Mouse (Mus musculus) forebrain, postnatal 0 days (tissue): ENCODE measurements around the gene Hspa1b. TPM values are rescaled to one million over a fixed set of nuclear protein-coding genes. Genes with fewer than 3 reads are reported as not detected.
"Not testable (repeated sequence)": the region's sequence is repeated elsewhere in the genome, so short reads cannot be mapped to it uniquely, and the experiment has no call there.

Source experiments
- ATAC-seq: fragments of 200-750 bp; cut with Nextera tagmentation; 2 replicates; pipeline ENCODE4 v1.8.0; 2017; ENCODE audit warnings: mild to moderate bottlenecking, moderate library complexity
- DNase-seq: peaks from one replicate; pipeline ENCODE4 v3.0.0-alpha.2; 2015
- H3K27ac ChIP-seq: fragments of 300-500 bp; sonication (generic); 2 replicates; pipeline ENCODE4 v1.5.1; 2014; ENCODE audit warnings: low read depth, mild to moderate bottlenecking, antibody characterized with exemption, low read length, moderate library complexity, mixed read lengths
- H3K27me3 ChIP-seq: fragments of 300-500 bp; sonication (generic); 2 replicates; pipeline ENCODE4 v1.6.1; 2014; ENCODE audit warnings: mild to moderate bottlenecking, low read length, mixed read lengths; ENCODE audit not compliant: insufficient read depth
- H3K36me3 ChIP-seq: fragments of 300-500 bp; sonication (generic); 2 replicates; pipeline ENCODE4 v1.6.1; 2014; ENCODE audit warnings: mild to moderate bottlenecking, moderate library complexity; ENCODE audit not compliant: insufficient read depth
- H3K4me1 ChIP-seq: fragments of 300-500 bp; sonication (generic); 2 replicates; pipeline ENCODE4 v1.6.1; 2014; ENCODE audit warnings: antibody characterized with exemption; ENCODE audit not compliant: insufficient read depth
- H3K4me2 ChIP-seq: fragments of 300-500 bp; sonication (generic); 2 replicates; pipeline ENCODE4 v1.6.1; 2014; ENCODE audit warnings: low read depth, mild to moderate bottlenecking, moderate library complexity
- H3K4me3 ChIP-seq: fragments of 300-500 bp; sonication (generic); 2 replicates; pipeline ENCODE4 v1.5.1; 2014; ENCODE audit warnings: low read depth, low read length, mixed read lengths
- H3K9ac ChIP-seq: fragments of 300-500 bp; sonication (generic); 2 replicates; pipeline ENCODE4 v1.6.1; 2014; ENCODE audit warnings: mild to moderate bottlenecking
- H3K9me3 ChIP-seq: fragments of 300-500 bp; sonication (generic); 2 replicates; pipeline ENCODE4 v1.6.1; 2016; ENCODE audit warnings: low read length
- CTCF ChIP-seq: sonication (generic); IDR thresholded peaks from 2 replicates; pipeline ENCODE4 v1.5.1; 2016; ENCODE audit warnings: antibody characterized with exemption, control low read depth, low read depth
- WGBS: fragments of 180-500 bp; shearing (Covaris S2); extraction: QIAGEN DNeasy Blood & Tissue Kit; methylation state at CpG from one replicate; pipeline ENCODE4 v1.1.7; 2014; 5-methylcytosine and 5-hydroxymethylcytosine counted together
- polyA plus RNA-seq: library from polyadenylated mRNA; unstranded; fragments of >200 nt; fragmentation: Nextera tagmentation; extraction: Ambion mirVana; gene quantifications from 2 replicates; pipeline ENCODE4 v1.2.1, GENCODE M21; 2015
- total RNA-seq: library from RNA; depleted of rRNA; stranded (reverse); fragments of >200 nt; gene quantifications from 2 replicates; pipeline ENCODE4 v1.2.3, GENCODE M21; 2014

The Hspa1b gene
- total and polyA plus RNA-seq, 2 experiments from 2014 or later = 0.42 to 8.1 TPM

DNA sequence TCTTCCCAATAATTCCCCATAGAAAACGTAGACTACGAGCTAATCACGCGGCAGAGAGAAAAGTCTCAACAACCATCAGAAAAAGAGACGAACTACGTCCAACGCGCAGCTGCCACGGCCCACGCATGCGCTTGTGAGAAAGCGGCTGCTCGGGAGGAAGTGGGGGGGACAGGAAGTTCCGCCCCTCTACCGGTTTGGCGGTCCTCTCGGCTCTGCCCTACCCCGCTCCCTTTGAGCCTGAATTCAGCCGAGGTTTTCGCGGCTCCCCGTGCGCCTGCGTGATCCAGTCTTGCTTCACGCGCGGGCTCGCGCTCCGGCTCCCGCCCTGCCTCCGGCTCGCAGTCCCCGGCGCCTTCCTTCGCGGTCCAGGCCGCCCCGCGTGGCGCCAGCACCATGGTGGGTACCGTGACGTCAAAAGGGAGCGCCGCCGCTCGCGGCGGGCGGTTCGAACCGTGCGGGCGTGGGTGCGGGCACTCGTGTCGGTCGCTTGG, 22.7 kb upstream of the Hspa1b start, which contains the start of gene Lsm2:
Gene Lsm2, plus strand, starts transcription at position 173 of the 491 bp plus-strand sequence.
- Histone ChIP-seq H3K4me2 (peak within 1 kb of the TSS; percentile 91), H3K9ac (peak within 1 kb of the TSS; percentile 73), H3K4me1 (peaks cover 6% of the 10 kb centered on the region), H3K27ac (peak within 1 kb of the TSS; percentile 97), H3K4me3 (peak within 1 kb of the TSS; percentile 94), H3K36me3 (peaks cover 16% of the 10 kb centered on the region), H3K27me3 (no peaks in the 10 kb centered on the region), H3K9me3 (no peaks in the 10 kb centered on the region)
- DNase-seq (peak; percentile 96), ATAC-seq (peak; percentile 99)
- peak; percentile 21; the same call in 1 of the 2 replicates for TF ChIP-seq CTCF
- under 1% methylated on average over 57 of the region's 58 CpGs for WGBS

GRCm38 (mm10) chr17:34980655-34981054, 21.6 kb upstream of the Hspa1b start:
- peak; percentile 36 for DNase-seq
- TF ChIP-seq CTCF = peak; percentile 67
- 12% methylated on average over 2 of the region's 2 CpGs for WGBS

GRCm38 (mm10) chr17:34979631-34980030, 20.6 kb upstream of the Hspa1b start:
- DNase-seq (no peak), ATAC-seq (no peak)
- WGBS = 97% methylated on average over 4 of the region's 4 CpGs
- Histone ChIP-seq H3K9ac (no peak overlapping the region), H3K27ac (no peak overlapping the region), H3K27me3 (no peaks in the 10 kb centered on the region), H3K9me3 (no peaks in the 10 kb centered on the region), H3K4me1 (peaks cover 6% of the 10 kb centered on the region), H3K4me2 (no peak overlapping the region), H3K4me3 (no peak overlapping the region), H3K36me3 (no peaks in the 10 kb centered on the region)
- TF ChIP-seq CTCF = no peak

More at GRCm38 (mm10) chr17:34980655-34981054, 21.6 kb upstream of the Hspa1b start:
- H3K27ac ChIP-seq = no peak overlapping the region
- no peak for ATAC-seq
- no peaks in the 10 kb centered on the region for H3K27me3 ChIP-seq
- H3K4me2 ChIP-seq = peak overlapping the region; percentile 91
- H3K9me3 ChIP-seq = no peaks in the 10 kb centered on the region
- peak overlapping the region; percentile 73 for H3K9ac ChIP-seq
- H3K36me3 ChIP-seq = peaks cover 6% of the 10 kb centered on the region; the same call in 1 of the 2 replicates
- peaks cover 6% of the 10 kb centered on the region for H3K4me1 ChIP-seq
- peak overlapping the region; percentile 94 for H3K4me3 ChIP-seq

DNA sequence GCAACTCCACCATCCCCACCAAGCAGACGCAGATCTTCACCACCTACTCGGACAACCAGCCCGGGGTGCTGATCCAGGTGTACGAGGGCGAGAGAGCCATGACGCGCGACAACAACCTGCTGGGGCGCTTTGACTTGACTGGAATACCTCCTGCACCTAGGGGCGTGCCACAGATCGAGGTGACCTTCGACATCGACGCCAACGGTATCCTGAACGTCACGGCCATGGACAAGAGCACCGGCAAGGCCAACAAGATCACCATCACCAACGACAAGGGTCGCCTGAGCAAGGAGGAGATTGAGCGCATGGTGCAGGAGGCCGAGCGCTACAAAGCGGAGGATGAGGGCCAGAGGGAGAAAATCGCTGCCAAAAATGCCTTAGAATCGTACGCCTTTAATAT, 19.2 kb upstream of the Hspa1b start:
- Histone ChIP-seq H3K36me3 (no peaks in the 10 kb centered on the region), H3K27me3 (no peaks in the 10 kb centered on the region), H3K4me2 (no peak overlapping the region), H3K27ac (no peak overlapping the region), H3K4me1 (peaks cover 6% of the 10 kb centered on the region), H3K4me3 (no peak overlapping the region), H3K9me3 (no peaks in the 10 kb centered on the region), H3K9ac (no peak overlapping the region)
- DNase-seq (no peak), ATAC-seq (no peak)
- 91% methylated on average over 27 of the region's 27 CpGs for WGBS
- no peak for TF ChIP-seq CTCF

DNA sequence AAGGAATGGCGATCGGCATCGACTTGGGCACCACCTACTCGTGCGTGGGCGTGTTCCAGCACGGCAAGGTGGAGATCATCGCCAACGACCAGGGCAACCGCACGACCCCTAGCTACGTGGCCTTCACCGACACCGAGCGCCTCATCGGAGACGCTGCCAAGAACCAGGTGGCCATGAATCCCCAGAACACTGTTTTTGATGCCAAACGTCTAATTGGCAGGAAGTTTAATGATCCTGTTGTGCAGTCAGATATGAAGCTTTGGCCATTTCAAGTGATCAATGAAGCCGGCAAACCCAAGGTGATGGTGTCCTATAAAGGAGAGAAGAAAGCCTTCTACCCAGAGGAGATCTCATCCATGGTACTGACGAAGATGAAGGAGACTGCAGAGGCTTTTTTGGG, 18.0 kb upstream of the Hspa1b start:
- H3K4me1 ChIP-seq = peaks cover 4% of the 10 kb centered on the region
- no peaks in the 10 kb centered on the region for H3K9me3 ChIP-seq
- 96% methylated on average over 20 of the region's 20 CpGs for WGBS
- no peak overlapping the region for H3K4me3 ChIP-seq
- H3K4me2 ChIP-seq = no peak overlapping the region
- H3K36me3 ChIP-seq = no peaks in the 10 kb centered on the region
- TF ChIP-seq CTCF = no peak
- no peak overlapping the region for H3K9ac ChIP-seq
- no peak overlapping the region for H3K27ac ChIP-seq
- ATAC-seq (no peak), DNase-seq (no peak)
- H3K27me3 ChIP-seq = no peaks in the 10 kb centered on the region

- no peak overlapping the region for H3K27ac ChIP-seq
Measured at GRCm38 (mm10) chr17:34975581-34976492, 16.8 kb upstream of the Hspa1b start.

GRCm38 (mm10) chr17:34972069-34972749, 13.2 kb upstream of the Hspa1b start, which contains the start of the genes Hspa1a and Hspa1l:
TSS of gene Hspa1a (minus strand) at chr17:34972156.
TSS of gene Hspa1l (plus strand) at chr17:34972703.
- H3K9ac ChIP-seq = not testable (repeated sequence)

More at GRCm38 (mm10) chr17:34975581-34976492, 16.8 kb upstream of the Hspa1b start:
- no peak overlapping the region for H3K4me2 ChIP-seq
- ATAC-seq = no peak
- no peak for TF ChIP-seq CTCF
- H3K9ac ChIP-seq = no peak overlapping the region
- H3K36me3 ChIP-seq = no peaks in the 10 kb centered on the region
- H3K4me1 ChIP-seq = peaks cover 4% of the 10 kb centered on the region
- DNase-seq = no peak
- no peaks in the 10 kb centered on the region for H3K9me3 ChIP-seq
- H3K27me3 ChIP-seq = no peaks in the 10 kb centered on the region
- 82% methylated on average over 3 of the region's 3 CpGs for WGBS
- no peak overlapping the region for H3K4me3 ChIP-seq

DNA sequence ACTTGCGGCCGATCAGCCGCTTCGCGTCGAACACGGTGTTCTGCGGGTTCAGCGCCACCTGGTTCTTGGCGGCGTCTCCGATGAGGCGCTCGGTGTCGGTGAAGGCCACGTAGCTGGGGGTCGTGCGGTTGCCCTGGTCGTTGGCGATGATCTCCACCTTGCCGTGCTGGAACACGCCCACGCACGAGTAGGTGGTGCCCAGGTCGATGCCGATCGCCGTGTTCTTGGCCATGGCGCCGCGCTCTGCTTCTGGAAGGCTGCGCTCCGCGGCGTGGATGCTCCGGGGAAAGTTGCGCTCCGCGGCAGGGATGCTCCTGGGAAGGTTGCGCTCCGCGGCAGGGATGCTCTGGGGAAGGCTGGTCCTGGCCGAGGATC, 12.6 kb upstream of the Hspa1b start:
- not testable (repeated sequence) for H3K9me3 ChIP-seq, H3K4me1 ChIP-seq, DNase-seq, H3K9ac ChIP-seq, H3K27me3 ChIP-seq, H3K27ac ChIP-seq, H3K36me3 ChIP-seq
- H3K4me3 ChIP-seq = peak overlapping the region; percentile 39
- ATAC-seq = peak; percentile 68
- peak overlapping the region; percentile 51 for H3K4me2 ChIP-seq
- 0% methylated on average over 20 of the region's 43 CpGs for WGBS

More at GRCm38 (mm10) chr17:34972069-34972749, 13.2 kb upstream of the Hspa1b start, which contains the start of the genes Hspa1a and Hspa1l:
- H3K4me2 ChIP-seq = peak within 1 kb of the TSS; percentile 51
- not testable (repeated sequence) for H3K9me3 ChIP-seq, H3K4me1 ChIP-seq, H3K27me3 ChIP-seq, H3K36me3 ChIP-seq, H3K27ac ChIP-seq
- peak; percentile 96 for ATAC-seq
- peak; percentile 77 for DNase-seq
- WGBS = under 1% methylated on average over 31 of the region's 33 CpGs
- peak within 1 kb of the TSS; percentile 39 for H3K4me3 ChIP-seq

DNA sequence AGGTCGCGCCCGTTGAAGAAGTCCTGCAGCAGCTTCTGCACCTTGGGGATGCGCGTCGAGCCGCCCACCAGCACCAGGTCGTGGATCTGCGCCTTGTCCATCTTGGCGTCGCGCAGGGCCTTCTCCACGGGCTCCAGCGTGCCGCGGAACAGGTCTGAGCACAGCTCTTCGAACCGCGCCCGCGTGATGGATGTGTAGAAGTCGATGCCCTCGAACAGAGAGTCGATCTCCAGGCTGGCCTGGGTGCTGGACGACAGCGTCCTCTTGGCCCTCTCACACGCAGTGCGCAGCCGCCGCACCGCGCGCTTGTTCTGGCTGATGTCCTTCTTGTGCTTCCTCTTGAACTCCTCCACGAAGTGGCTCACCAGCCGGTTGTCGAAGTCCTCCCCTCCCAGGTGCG, 11.8 kb upstream of the Hspa1b start:
- not testable (repeated sequence) for H3K27me3 ChIP-seq, ATAC-seq
- 60% methylated on average over 2 of the region's 37 CpGs for WGBS

More for the DNA sequence above, 11.8 kb upstream of the Hspa1b start:
- H3K4me1 ChIP-seq, H3K4me3 ChIP-seq, H3K4me2 ChIP-seq, H3K27ac ChIP-seq, H3K9me3 ChIP-seq, H3K36me3 ChIP-seq, H3K9ac ChIP-seq, DNase-seq: not testable (repeated sequence)
